Mouse (Mus musculus) stomach, embryonic 14.5 days (tissue): ENCODE data around the gene Cptp. TPM values are rescaled to one million over a fixed set of nuclear protein-coding genes. Genes with fewer than 3 reads are reported as not detected.

Experiments used
- ATAC-seq: fragments of 200-750 bp; cut with Nextera tagmentation; 2 replicates; pipeline ENCODE4 v1.8.0; 2017; ENCODE audit warnings: low read depth, moderate TSS enrichment; ENCODE audit not compliant: insufficient number of reproducible peaks, insufficient read depth, low FRiP score
- H3K27ac ChIP-seq: fragments of 300-500 bp; sonication (generic); 2 replicates; pipeline ENCODE4 v1.5.1; 2014; ENCODE audit warnings: mild to moderate bottlenecking, low read length, moderate library complexity, mixed read lengths
- H3K27me3 ChIP-seq: fragments of 300-500 bp; sonication (generic); 2 replicates; pipeline ENCODE4 v1.6.1; 2014; ENCODE audit warnings: low read length, control low read depth, mixed read lengths; ENCODE audit not compliant: control insufficient read depth, insufficient read depth
- H3K36me3 ChIP-seq: fragments of 300-500 bp; sonication (generic); 2 replicates; pipeline ENCODE4 v1.6.1; 2014; ENCODE audit warnings: mild to moderate bottlenecking, control low read depth, low read length, moderate library complexity, mixed read lengths; ENCODE audit not compliant: control insufficient read depth, insufficient read depth
- H3K4me1 ChIP-seq: fragments of 300-500 bp; sonication (generic); 2 replicates; pipeline ENCODE4 v1.6.1; 2014; ENCODE audit warnings: low read length, control low read depth, mixed read lengths; ENCODE audit not compliant: control insufficient read depth, insufficient read depth
- H3K4me2 ChIP-seq: fragments of 300-500 bp; sonication (generic); replicated peaks from 2 replicates; pipeline ENCODE4 v1.6.1; 2014; ENCODE audit warnings: low read depth, low read length, control low read depth
- H3K4me3 ChIP-seq: fragments of 300-500 bp; sonication (generic); 2 replicates; pipeline ENCODE4 v1.5.1; 2014; ENCODE audit warnings: low read depth, low read length, control low read depth
- H3K9ac ChIP-seq: fragments of 300-500 bp; sonication (generic); replicated peaks from 2 replicates; pipeline ENCODE4 v1.6.1; 2014; ENCODE audit warnings: low read depth, mild to moderate bottlenecking, control low read depth, low read length, moderate library complexity, mixed read lengths
- H3K9me3 ChIP-seq: fragments of 300-500 bp; sonication (generic); 2 replicates; pipeline ENCODE4 v1.6.1; 2016; ENCODE audit warnings: low read depth, low read length, control low read depth; ENCODE audit not compliant: control insufficient read depth
- WGBS: fragments of 180-500 bp; shearing (Covaris S2); extraction: QIAGEN DNeasy Blood & Tissue Kit; methylation state at CpG from one replicate; pipeline ENCODE4 v1.1.7; 2014; 5-methylcytosine and 5-hydroxymethylcytosine counted together
- polyA plus RNA-seq: library from polyadenylated mRNA; unstranded; fragments of >200 nt; fragmentation: Nextera tagmentation; extraction: Ambion mirVana; gene quantifications from 2 replicates; pipeline ENCODE4 v1.2.1, GENCODE M21; 2014

Cptp gene
- polyA plus RNA-seq, 1 experiment from 2014 or later = 17.3 TPM

DNA sequence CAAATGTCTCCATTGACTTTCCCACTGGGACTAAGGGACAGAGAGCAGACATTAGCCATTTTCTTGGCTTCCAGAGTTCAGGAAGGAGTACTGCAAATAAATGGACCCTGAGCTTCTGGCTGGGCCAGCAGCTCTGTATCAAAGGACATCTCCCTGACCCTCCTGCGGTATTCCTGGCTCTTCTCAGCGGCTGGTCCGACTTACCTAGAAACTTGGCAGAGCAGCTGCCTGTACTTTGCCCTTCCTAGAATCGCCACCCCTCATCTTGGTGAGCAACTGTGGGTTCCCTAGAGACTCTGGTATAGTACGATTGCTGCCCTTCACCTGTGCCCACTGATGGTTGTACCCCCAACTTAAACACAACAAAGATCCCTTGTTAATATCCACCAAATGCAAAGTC lies 26.0 kb downstream of the Cptp start:
- H3K9ac ChIP-seq = no peak overlapping the region
- peaks cover 33% of the 10 kb centered on the region for H3K4me1 ChIP-seq
- H3K27ac ChIP-seq = no peak overlapping the region
- no peak overlapping the region for H3K4me3 ChIP-seq
- no peaks in the 10 kb centered on the region for H3K9me3 ChIP-seq
- H3K36me3 ChIP-seq = peaks cover 10% of the 10 kb centered on the region; the same call in 1 of the 2 replicates
- ATAC-seq = no peak
- no peaks in the 10 kb centered on the region for H3K27me3 ChIP-seq
- H3K4me2 ChIP-seq = no peak overlapping the region
- WGBS = 94% methylated on average over 5 of the region's 5 CpGs

DNA sequence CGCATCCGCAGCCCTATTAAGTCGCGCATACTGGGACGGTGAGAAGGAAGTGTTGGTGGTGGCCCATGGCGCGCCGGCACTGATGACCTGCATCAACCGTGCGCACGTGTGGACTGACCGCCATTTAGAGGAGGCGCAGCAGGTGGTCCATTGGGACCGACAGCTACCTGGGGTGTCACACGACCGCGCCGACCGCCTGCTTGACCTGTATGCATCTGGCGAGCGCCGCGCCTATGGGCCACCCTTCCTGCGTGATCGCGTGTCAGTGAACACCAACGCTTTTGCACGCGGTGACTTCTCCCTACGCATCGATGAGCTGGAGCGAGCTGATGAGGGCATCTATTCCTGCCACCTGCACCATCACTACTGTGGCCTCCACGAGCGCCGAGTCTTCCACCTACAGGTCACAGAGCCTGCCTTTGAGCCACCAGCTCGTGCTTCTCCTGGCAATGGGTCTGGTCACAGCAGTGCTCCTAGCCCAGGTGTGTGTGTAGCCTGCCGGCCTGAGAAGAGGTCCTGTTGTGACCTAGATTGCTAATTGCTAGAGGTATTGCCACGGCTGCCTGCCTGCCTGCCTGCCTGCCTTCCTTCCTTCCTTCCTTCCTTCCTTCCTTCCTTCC lies 27.5 kb downstream of the Cptp start:
- Histone ChIP-seq H3K36me3 (peaks cover 10% of the 10 kb centered on the region; the same call in 1 of the 2 replicates), H3K27me3 (no peaks in the 10 kb centered on the region), H3K9ac (no peak overlapping the region), H3K4me3 (peak overlapping the region; percentile 41), H3K4me1 (peaks cover 33% of the 10 kb centered on the region), H3K27ac (no peak overlapping the region), H3K4me2 (peak overlapping the region; percentile 64), H3K9me3 (no peaks in the 10 kb centered on the region)
- 46% methylated on average over 38 of the region's 38 CpGs for WGBS
- no peak for ATAC-seq

GRCm38 (mm10) chr4:155841003-155841454 lies 28.2 kb downstream of the Cptp start:
- Histone ChIP-seq H3K4me2 (peak overlapping the region; percentile 64), H3K4me3 (peak overlapping the region; percentile 41), H3K9me3 (no peaks in the 10 kb centered on the region), H3K27me3 (no peaks in the 10 kb centered on the region), H3K36me3 (peaks cover 10% of the 10 kb centered on the region; the same call in 1 of the 2 replicates), H3K9ac (peak overlapping the region; percentile 47; the same call in 1 of the 2 replicates), H3K4me1 (peaks cover 29% of the 10 kb centered on the region), H3K27ac (peak overlapping the region; percentile 85; the same call in 1 of the 2 replicates)
- whole genome bisulfite sequencing = under 1% methylated on average over 32 of the region's 32 CpGs
- ATAC-seq = peak; percentile 56

- no peaks in the 10 kb centered on the region for H3K27me3 ChIP-seq
- peaks cover 10% of the 10 kb centered on the region; the same call in 1 of the 2 replicates for H3K36me3 ChIP-seq
- H3K4me1 ChIP-seq = peaks cover 29% of the 10 kb centered on the region
- H3K9ac ChIP-seq = peak overlapping the region; percentile 47
- H3K4me3 ChIP-seq = peak overlapping the region; percentile 41
- WGBS = 7% methylated on average over 8 of the region's 8 CpGs
- ATAC-seq = peak; percentile 33; the same call in 1 of the 2 replicates
- peak overlapping the region; percentile 85 for H3K27ac ChIP-seq
- H3K4me2 ChIP-seq = peak overlapping the region; percentile 64
- H3K9me3 ChIP-seq = no peaks in the 10 kb centered on the region
Observed at GRCm38 (mm10) chr4:155840076-155841002, 28.9 kb downstream of the Cptp start.

GRCm38 (mm10) chr4:155839483-155839910 lies 29.7 kb downstream of the Cptp start, which contains the start of gene Mxra8:
Mxra8 (plus strand) TSS chr4:155839680.
- WGBS = 3% methylated on average over 16 of the region's 16 CpGs
- Histone ChIP-seq H3K27me3 (no peaks in the 10 kb centered on the region), H3K36me3 (peaks cover 10% of the 10 kb centered on the region; the same call in 1 of the 2 replicates), H3K9ac (peak within 1 kb of the TSS; percentile 47), H3K4me2 (peak within 1 kb of the TSS; percentile 64), H3K4me1 (peaks cover 29% of the 10 kb centered on the region), H3K4me3 (peak within 1 kb of the TSS; percentile 41), H3K9me3 (no peaks in the 10 kb centered on the region), H3K27ac (peak within 1 kb of the TSS; percentile 85)
- ATAC-seq = peak; percentile 86

DNA sequence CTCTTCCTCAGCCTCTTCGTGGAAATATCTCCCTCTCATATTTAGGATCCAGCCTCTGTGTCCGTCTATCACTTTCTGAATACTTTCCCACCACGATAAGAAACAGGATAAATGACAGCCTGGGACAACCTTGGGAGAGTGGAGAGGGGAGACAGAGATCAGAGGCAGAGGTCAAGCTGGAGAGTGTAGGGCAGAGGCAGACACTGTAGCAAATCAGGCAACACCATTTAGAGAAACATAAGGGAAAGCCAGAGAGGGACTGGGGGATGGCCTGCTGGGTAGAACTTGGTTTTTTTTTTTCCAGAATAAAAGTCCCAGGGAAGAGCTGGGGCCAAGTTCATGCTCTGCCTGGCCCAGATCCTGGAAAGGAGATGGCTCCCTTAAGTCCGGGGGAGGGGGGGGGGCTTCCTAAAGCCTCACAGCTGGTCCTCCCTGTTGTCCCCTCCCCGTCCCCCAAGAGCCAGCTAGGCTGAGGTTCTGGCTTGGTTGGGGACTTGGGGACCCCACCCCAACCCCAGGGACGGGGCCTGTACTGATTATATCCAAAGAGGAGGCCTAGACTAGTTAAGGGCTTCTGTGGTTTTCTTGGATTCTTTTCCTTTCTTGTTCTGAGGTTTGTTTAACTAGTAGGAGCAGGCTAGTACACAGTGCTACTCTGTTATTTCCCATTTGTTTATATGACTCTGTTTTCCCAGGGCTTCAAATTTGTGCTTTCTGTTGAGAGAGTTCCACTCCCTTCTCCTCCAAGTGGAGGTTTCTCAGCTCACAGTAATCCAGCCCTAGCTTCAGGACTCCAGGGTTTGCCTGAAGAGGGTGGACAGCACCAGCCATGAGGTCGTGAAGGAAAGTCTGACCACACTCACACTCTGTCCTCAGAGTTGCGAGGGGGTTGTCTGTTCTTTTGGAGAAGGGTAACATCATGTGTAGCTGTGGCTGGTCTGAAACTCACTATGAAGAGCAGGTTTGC lies 30.8 kb downstream of the Cptp start:
- peak overlapping the region; percentile 85 for H3K27ac ChIP-seq
- no peak overlapping the region for H3K9ac ChIP-seq
- H3K27me3 ChIP-seq = no peaks in the 10 kb centered on the region
- H3K4me2 ChIP-seq = no peak overlapping the region; the same call in 1 of the 2 replicates
- H3K9me3 ChIP-seq = no peaks in the 10 kb centered on the region
- ATAC-seq = 0 out of 2 replicates have a peak, but pooled peaks have one; percentile 3
- peaks cover 37% of the 10 kb centered on the region for H3K4me1 ChIP-seq
- H3K36me3 ChIP-seq = peaks cover 10% of the 10 kb centered on the region; the same call in 1 of the 2 replicates
- no peak overlapping the region for H3K4me3 ChIP-seq
- WGBS = 45% methylated on average over 8 of the region's 8 CpGs

- H3K36me3 ChIP-seq = peaks cover 7% of the 10 kb centered on the region
- peak overlapping the region; percentile 85 for H3K27ac ChIP-seq
- H3K4me3 ChIP-seq = no peak overlapping the region
- WGBS = 68% methylated on average over 11 of the region's 11 CpGs
- H3K4me1 ChIP-seq = peaks cover 46% of the 10 kb centered on the region
- no peaks in the 10 kb centered on the region for H3K9me3 ChIP-seq
- ATAC-seq = no peak
- no peaks in the 10 kb centered on the region for H3K27me3 ChIP-seq
- H3K9ac ChIP-seq = no peak overlapping the region
- no peak overlapping the region; the same call in 1 of the 2 replicates for H3K4me2 ChIP-seq
Observed at GRCm38 (mm10) chr4:155837404-155838010, 31.7 kb downstream of the Cptp start.
